Mouse (Mus musculus) bone marrow macrophage, adult 2 months (primary cell): ENCODE data around the gene Slc35f1.

Experiments used
- CTCF ChIP-seq: IDR thresholded peaks from 2 replicates; pipeline ENCODE4 v1.5.1; 2012; ENCODE audit warnings: low read depth, mild to moderate bottlenecking, low read length, moderate library complexity
- POLR2A ChIP-seq: IDR thresholded peaks from 2 replicates; pipeline ENCODE4 v1.6.1; 2012; ENCODE audit warnings: mild to moderate bottlenecking, low read depth, low read length, borderline replicate concordance

- TF ChIP-seq CTCF (no peak), POLR2A (no peak)
Measured at GRCm38 (mm10) chr10:52860851-52861250, 170.5 kb downstream of the Slc35f1 start.
